Mouse (Mus musculus) heart, embryonic 13.5 days (tissue): Measurements from ENCODE around the gene Ybx2. TPM values are rescaled to one million over a fixed set of nuclear protein-coding genes. Genes with fewer than 3 reads are reported as not detected.

ENCODE experiments used
- ATAC-seq: fragments of 200-750 bp; cut with Nextera tagmentation; 2 replicates; pipeline ENCODE4 v1.8.0; 2017; ENCODE audit warnings: moderate TSS enrichment; ENCODE audit not compliant: insufficient number of reproducible peaks, low FRiP score, low TSS enrichment; ENCODE audit errors: extremely low read depth
- H3K27ac ChIP-seq: fragments of 300-500 bp; sonication (generic); replicated peaks from 2 replicates; pipeline ENCODE4 v1.5.1; 2015; ENCODE audit warnings: moderate library complexity, mild to moderate bottlenecking, inconsistent platforms
- H3K27me3 ChIP-seq: fragments of 300-500 bp; sonication (generic); replicated peaks from 2 replicates; pipeline ENCODE4 v1.6.1; 2015; ENCODE audit warnings: mild to moderate bottlenecking, inconsistent platforms
- H3K36me3 ChIP-seq: fragments of 300-500 bp; sonication (generic); 2 replicates; pipeline ENCODE4 v1.6.1; 2015; ENCODE audit warnings: mild to moderate bottlenecking, inconsistent platforms
- H3K4me1 ChIP-seq: fragments of 300-500 bp; sonication (generic); 2 replicates; pipeline ENCODE4 v1.6.1; 2015; ENCODE audit warnings: inconsistent platforms
- H3K4me2 ChIP-seq: fragments of 300-500 bp; sonication (generic); 2 replicates; pipeline ENCODE4 v1.6.1; 2015; ENCODE audit warnings: inconsistent platforms, mild to moderate bottlenecking, moderate library complexity
- H3K4me3 ChIP-seq: fragments of 300-500 bp; sonication (generic); 2 replicates; pipeline ENCODE4 v1.5.1; 2015; ENCODE audit warnings: moderate library complexity, mild to moderate bottlenecking, inconsistent platforms
- H3K9ac ChIP-seq: fragments of 300-500 bp; sonication (generic); 2 replicates; pipeline ENCODE4 v1.6.1; 2015; ENCODE audit warnings: inconsistent platforms, mild to moderate bottlenecking, moderate library complexity
- H3K9me3 ChIP-seq: fragments of 300-500 bp; sonication (generic); 2 replicates; pipeline ENCODE4 v1.6.1; 2016; ENCODE audit warnings: inconsistent platforms
- WGBS: fragments of 180-500 bp; shearing (Covaris S2); methylation state at CpG from one replicate; pipeline ENCODE4 v1.1.7; 2015; ENCODE audit warnings: mixed read lengths; 5-methylcytosine and 5-hydroxymethylcytosine counted together
- polyA plus RNA-seq: library from polyadenylated mRNA; unstranded; fragments of >200 nt; fragmentation: Nextera tagmentation; extraction: Ambion mirVana; gene quantifications from 2 replicates; pipeline ENCODE4 v1.2.1, GENCODE M21; 2015

Gene Ybx2
- polyA plus RNA-seq, 1 experiment from 2014 or later, result 3.1 TPM

DNA sequence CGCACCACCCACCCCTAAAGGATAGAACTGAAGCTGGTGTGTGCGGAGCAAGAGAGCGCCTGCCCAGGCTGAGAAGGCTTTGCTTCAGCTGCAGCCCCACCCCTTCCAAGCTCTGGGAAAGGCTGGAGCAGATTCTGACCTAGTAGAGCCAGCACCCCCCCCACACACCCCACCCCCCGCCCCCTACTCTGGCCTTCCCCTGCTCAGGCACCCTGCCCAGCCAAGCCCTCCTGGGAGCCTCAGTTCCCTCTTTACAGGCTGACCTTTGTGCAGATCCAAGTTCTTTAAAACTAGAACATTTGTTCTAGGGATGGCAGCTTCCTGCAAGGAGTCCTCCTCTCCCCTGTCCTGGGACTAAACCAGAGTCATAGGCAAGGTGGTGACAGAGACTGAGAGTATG lies 1.8 kb downstream of the Ybx2 start:
- peak overlapping the region; percentile 64 for H3K4me3 ChIP-seq
- peak overlapping the region; percentile 83 for H3K9ac ChIP-seq
- peak overlapping the region; percentile 93 for H3K4me2 ChIP-seq
- peaks cover 9% of the 10 kb centered on the region for H3K36me3 ChIP-seq
- H3K27me3 ChIP-seq, result peaks cover 58% of the 10 kb centered on the region
- H3K9me3 ChIP-seq, result no peaks in the 10 kb centered on the region
- H3K4me1 ChIP-seq, result peaks cover 37% of the 10 kb centered on the region
- peak overlapping the region; percentile 53; the same call in 1 of the 2 replicates for H3K27ac ChIP-seq
- WGBS, result 23% methylated on average over 4 of the region's 4 CpGs
- ATAC-seq, result no peak

DNA sequence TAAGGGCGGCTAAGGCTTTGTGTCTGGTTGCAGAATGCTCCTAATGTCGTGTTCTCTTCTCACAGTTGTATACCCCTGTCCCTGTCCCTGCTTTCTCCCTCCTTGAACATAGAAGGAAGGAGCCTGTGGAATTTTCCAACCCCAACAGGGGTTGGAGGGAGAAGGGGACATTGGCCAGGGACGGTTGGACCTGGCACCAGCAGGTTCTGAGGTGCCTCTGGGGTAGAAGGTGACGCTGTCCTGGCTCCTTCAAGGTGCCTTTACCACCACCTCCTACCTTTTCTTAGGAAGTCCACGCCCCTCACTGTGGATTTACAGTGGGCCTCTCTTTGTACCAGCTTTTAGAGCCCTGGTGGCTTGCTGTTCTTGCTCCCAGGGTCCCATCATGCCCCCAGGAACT lies 2.2 kb downstream of the Ybx2 start:
- 53% methylated on average over 5 of the region's 5 CpGs for WGBS
- peaks cover 14% of the 10 kb centered on the region for H3K36me3 ChIP-seq
- no peaks in the 10 kb centered on the region for H3K9me3 ChIP-seq
- H3K27me3 ChIP-seq, result peaks cover 62% of the 10 kb centered on the region
- H3K9ac ChIP-seq, result peak overlapping the region; percentile 83; the same call in 1 of the 2 replicates
- peaks cover 37% of the 10 kb centered on the region for H3K4me1 ChIP-seq
- peak overlapping the region; percentile 53; the same call in 1 of the 2 replicates for H3K27ac ChIP-seq
- no peak for ATAC-seq
- H3K4me2 ChIP-seq, result no peak overlapping the region
- no peak overlapping the region for H3K4me3 ChIP-seq

GRCm38 (mm10) chr11:69938401-69938979 lies 2.9 kb downstream of the Ybx2 start:
- no peak overlapping the region for H3K27ac ChIP-seq
- H3K9me3 ChIP-seq, result no peaks in the 10 kb centered on the region
- H3K36me3 ChIP-seq, result peaks cover 20% of the 10 kb centered on the region
- no peak overlapping the region for H3K9ac ChIP-seq
- H3K4me2 ChIP-seq, result no peak overlapping the region
- no peak for ATAC-seq
- no peak overlapping the region for H3K4me3 ChIP-seq
- 32% methylated on average over 9 of the region's 9 CpGs for WGBS
- H3K27me3 ChIP-seq, result peaks cover 67% of the 10 kb centered on the region
- H3K4me1 ChIP-seq, result peaks cover 37% of the 10 kb centered on the region

GRCm38 (mm10) chr11:69939181-69939580 lies 3.6 kb downstream of the Ybx2 start:
- ATAC-seq, result no peak
- WGBS, result 64% methylated on average over 5 of the region's 5 CpGs
- Histone ChIP-seq H3K36me3 (peaks cover 26% of the 10 kb centered on the region), H3K9ac (peak overlapping the region; percentile 14; the same call in 1 of the 2 replicates), H3K4me1 (peaks cover 37% of the 10 kb centered on the region), H3K4me2 (no peak overlapping the region), H3K4me3 (no peak overlapping the region; the same call in 1 of the 2 replicates), H3K9me3 (no peaks in the 10 kb centered on the region), H3K27ac (no peak overlapping the region), H3K27me3 (peaks cover 70% of the 10 kb centered on the region)

DNA sequence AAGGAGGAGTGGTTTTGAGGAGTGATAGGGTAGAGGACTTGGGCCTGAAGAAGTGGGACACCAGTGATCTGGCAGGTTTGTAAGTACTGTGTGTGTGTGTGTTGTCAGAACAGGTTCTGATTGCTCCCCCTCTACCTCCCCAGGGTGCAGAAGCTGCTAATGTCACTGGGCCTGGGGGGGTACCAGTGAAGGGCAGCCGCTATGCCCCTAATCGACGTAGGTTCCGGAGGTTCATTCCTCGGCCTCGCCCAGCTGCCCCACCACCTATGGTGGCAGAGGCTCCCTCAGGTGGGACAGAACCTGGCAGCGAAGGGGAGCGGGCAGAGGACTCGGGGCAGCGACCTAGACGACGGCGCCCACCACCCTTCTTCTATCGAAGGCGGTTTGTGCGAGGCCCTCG lies 4.1 kb downstream of the Ybx2 start:
- Histone ChIP-seq H3K4me3 (no peak overlapping the region), H3K27ac (no peak overlapping the region), H3K9ac (0 out of 2 replicates have a peak overlapping the region, but pooled peaks have one; percentile 14), H3K4me2 (no peak overlapping the region), H3K36me3 (peaks cover 32% of the 10 kb centered on the region), H3K9me3 (no peaks in the 10 kb centered on the region), H3K4me1 (peaks cover 32% of the 10 kb centered on the region), H3K27me3 (peaks cover 68% of the 10 kb centered on the region)
- WGBS, result 88% methylated on average over 17 of the region's 17 CpGs
- no peak for ATAC-seq

GRCm38 (mm10) chr11:69940962-69941361 lies 5.4 kb downstream of the Ybx2 start:
- no peak overlapping the region for H3K9ac ChIP-seq

GRCm38 (mm10) chr11:69945216-69945615 lies 9.6 kb downstream of the Ybx2 start:
- WGBS, result 68% methylated on average over 13 of the region's 13 CpGs
- peak overlapping the region; percentile 89; the same call in 1 of the 2 replicates for H3K4me2 ChIP-seq

More at GRCm38 (mm10) chr11:69940962-69941361, 5.4 kb downstream of the Ybx2 start:
- H3K27me3 ChIP-seq, result peaks cover 60% of the 10 kb centered on the region
- H3K4me2 ChIP-seq, result no peak overlapping the region
- WGBS, result 65% methylated on average over 4 of the region's 4 CpGs
- H3K4me1 ChIP-seq, result peaks cover 31% of the 10 kb centered on the region
- H3K27ac ChIP-seq, result no peak overlapping the region
- no peak for ATAC-seq
- H3K9me3 ChIP-seq, result no peaks in the 10 kb centered on the region
- H3K4me3 ChIP-seq, result no peak overlapping the region
- peaks cover 43% of the 10 kb centered on the region for H3K36me3 ChIP-seq

GRCm38 (mm10) chr11:69945997-69946891 lies 10.6 kb downstream of the Ybx2 start:
- Histone ChIP-seq H3K27me3 (peaks cover 24% of the 10 kb centered on the region), H3K4me3 (peak overlapping the region; percentile 70), H3K9me3 (no peaks in the 10 kb centered on the region), H3K27ac (peak overlapping the region; percentile 95), H3K9ac (peak overlapping the region; percentile 83), H3K4me2 (peak overlapping the region; percentile 89), H3K4me1 (peaks cover 31% of the 10 kb centered on the region), H3K36me3 (peaks cover 45% of the 10 kb centered on the region)
- 81% methylated on average over 18 of the region's 18 CpGs for WGBS
- ATAC-seq, result no peak

More at GRCm38 (mm10) chr11:69945216-69945615, 9.6 kb downstream of the Ybx2 start:
- Histone ChIP-seq H3K9me3 (no peaks in the 10 kb centered on the region), H3K27me3 (peaks cover 20% of the 10 kb centered on the region), H3K4me3 (no peak overlapping the region), H3K4me1 (peaks cover 31% of the 10 kb centered on the region), H3K36me3 (peaks cover 45% of the 10 kb centered on the region), H3K27ac (no peak overlapping the region), H3K9ac (no peak overlapping the region)
- no peak for ATAC-seq

DNA sequence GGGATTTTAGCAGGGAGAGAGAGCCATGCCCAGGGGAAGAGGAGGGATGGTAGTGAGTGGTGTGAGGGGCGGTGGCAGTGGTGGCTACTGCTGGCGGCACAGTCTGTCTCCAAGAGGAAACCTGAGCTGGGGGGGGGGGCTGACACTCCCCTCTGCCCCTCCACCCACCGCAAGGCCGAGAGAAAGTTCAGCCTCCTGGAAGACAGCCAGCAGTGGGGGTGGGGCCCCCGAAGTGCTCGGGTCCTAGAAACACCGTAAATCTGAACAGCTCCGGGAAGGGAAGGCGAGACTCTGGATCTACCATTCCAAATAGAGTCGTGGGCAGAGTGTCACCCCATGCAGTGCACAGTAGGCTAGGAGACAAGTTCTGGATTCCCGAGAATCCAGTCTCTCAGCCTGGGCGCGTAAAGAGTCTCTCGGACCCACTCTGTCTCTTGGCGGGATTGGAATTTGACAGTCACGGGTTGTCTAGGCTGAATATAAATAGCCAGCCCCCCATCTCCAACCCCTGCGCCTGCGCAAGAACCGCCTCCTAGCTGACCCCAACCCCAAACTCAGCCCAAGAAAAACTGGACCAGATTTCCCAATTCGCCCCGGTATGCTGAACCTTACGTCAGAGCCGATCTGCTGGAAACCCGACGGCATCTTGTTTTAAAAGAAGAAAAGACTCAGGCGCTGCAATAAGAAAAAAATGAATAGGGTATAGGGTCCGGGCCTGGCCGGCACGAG lies 11.9 kb downstream of the Ybx2 start:
- Histone ChIP-seq H3K9me3 (no peaks in the 10 kb centered on the region), H3K27ac (peak overlapping the region; percentile 95), H3K4me1 (peaks cover 31% of the 10 kb centered on the region), H3K36me3 (peaks cover 35% of the 10 kb centered on the region), H3K4me2 (peak overlapping the region; percentile 89), H3K4me3 (peak overlapping the region; percentile 70), H3K9ac (peak overlapping the region; percentile 83), H3K27me3 (peaks cover 31% of the 10 kb centered on the region)
- 2% methylated on average over 29 of the region's 29 CpGs for WGBS
- peak; percentile 57; the same call in 1 of the 2 replicates for ATAC-seq

DNA sequence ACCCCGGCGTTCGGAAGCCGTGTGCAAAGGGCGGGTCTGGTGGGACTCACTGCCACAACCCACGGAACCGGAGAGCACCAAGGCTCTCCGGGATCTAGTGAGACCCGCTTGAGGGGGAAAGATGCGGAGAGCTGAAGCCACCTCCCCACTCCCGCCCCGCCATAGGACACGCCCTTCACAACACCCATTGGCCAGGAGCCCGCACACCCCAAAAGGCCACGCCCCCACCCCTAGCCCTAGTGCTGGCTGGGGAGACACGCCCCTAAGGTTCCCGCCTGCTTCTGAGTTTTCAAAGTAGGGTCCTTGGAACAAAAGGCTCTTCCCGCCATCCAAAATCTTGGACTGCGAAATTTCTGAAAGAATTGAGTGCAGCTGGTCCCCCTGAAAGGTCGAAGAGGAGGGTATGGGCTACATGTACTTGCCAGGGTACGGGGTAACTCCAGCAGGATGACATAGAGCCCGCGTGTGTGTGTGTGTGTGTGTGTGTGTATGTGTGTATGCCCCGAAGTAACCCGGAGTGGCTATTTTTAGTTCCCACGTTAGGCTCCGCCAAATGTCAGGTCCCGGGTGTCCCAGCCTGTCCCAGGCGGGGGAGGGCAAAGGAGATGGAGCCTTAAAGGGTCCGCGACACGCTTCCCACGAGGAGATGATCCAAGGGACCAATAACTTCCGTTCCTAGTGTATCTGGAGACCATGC lies 12.6 kb downstream of the Ybx2 start, which contains the start of gene Slc2a4:
Gene Slc2a4, minus strand, starts transcription at position 123 of the 697 bp plus-strand sequence.
- Histone ChIP-seq H3K27me3 (peaks cover 23% of the 10 kb centered on the region), H3K4me1 (peaks cover 36% of the 10 kb centered on the region), H3K9ac (peak within 1 kb of the TSS; percentile 83), H3K4me2 (peak within 1 kb of the TSS; percentile 89), H3K27ac (peak within 1 kb of the TSS; percentile 95), H3K9me3 (no peaks in the 10 kb centered on the region), H3K4me3 (peak within 1 kb of the TSS; percentile 70), H3K36me3 (peaks cover 28% of the 10 kb centered on the region)
- ATAC-seq, result peak; percentile 91
- WGBS, result under 1% methylated on average over 34 of the region's 34 CpGs
